Mouse (Mus musculus): ENCODE data around the gene Synpo2.

GRCm38 (mm10) chr3:123053192-123053938 is 182.6 kb downstream of the Synpo2 start:
- TF ChIP-seq USF1 (IDR thresholded peaks at IDR 0.05; ENCODE audit: low read depth) (no peak), FOSL1 (IDR thresholded peaks at IDR 0.05; ENCODE audit: insufficient read depth, low read length, poor library complexity, severe bottlenecking) (no peak), CTCF (IDR thresholded peaks at IDR 0.05; ENCODE audit: control insufficient read depth, insufficient read depth, insufficient read length) (no peak)

All from C2C12 (cell line).